Mouse (Mus musculus) spleen, adult 18-20 months (tissue): ENCODE data around the gene Nkx2-2.

ENCODE experiments used
- DNase-seq, 2 experiments: peaks; one replicate each; pipeline ENCODE4 v3.0.0; 2022; ENCODE audit warnings: mixed read lengths in 2 of 2

Nkx2-2 gene

DNA sequence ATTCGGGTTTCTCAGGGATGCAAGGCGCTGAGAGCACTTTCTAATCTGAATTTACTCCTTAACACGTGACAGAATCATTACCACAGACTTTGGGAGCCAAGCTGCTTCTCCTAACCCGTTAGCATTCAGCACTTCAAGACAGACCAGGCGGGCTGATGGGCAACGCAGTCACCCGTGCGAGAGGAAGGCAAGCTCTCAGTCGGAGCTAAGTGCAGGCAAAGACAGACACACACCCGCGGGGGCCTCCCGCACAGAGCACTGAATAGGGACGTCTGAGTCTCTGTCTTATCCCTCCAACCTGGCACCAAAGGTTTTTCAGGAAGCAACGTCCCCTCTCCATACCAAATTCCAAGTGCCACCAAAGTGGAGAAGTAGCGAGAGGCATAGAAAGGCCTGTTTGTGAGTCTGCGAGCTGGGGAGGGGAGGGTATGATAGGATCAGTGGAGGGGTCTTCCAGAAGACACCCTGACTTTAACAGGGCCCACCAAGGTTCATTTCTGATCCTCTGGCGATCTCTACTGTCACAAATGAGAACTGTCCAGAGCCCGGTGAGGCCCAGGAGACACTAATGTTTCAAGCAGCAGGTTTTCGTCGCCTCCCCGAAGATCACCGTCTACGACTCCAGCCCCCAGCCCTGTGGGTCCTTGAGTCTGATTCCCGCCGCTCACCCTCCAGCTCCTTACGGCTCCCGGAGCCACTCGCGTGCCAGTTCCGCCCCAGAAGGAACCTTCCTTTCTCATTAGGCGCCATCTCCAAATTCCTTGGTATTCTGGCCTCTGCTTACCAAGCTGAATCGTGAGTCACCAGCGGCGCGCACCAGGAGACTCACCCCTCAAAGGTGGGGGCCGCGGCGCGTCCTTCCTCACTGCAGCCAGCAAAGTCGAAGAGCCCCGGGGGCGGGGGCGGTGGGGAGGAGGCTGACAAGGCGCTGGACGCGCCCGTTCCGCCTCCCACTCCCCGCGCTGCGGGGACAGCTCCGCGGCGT is at the start of gene Nkx2-2:
Gene Nkx2-2, minus strand, starts transcription at position 973 of the 985 bp plus-strand sequence.
- no peak for DNase-seq

GRCm38 (mm10) chr2:147235707-147236290 is 41.8 kb upstream of the Nkx2-2 start:
- no peak for DNase-seq

- DNase-seq, result no peak
Observed at GRCm38 (mm10) chr2:147231175-147231574, 37.1 kb upstream of the Nkx2-2 start.

DNA sequence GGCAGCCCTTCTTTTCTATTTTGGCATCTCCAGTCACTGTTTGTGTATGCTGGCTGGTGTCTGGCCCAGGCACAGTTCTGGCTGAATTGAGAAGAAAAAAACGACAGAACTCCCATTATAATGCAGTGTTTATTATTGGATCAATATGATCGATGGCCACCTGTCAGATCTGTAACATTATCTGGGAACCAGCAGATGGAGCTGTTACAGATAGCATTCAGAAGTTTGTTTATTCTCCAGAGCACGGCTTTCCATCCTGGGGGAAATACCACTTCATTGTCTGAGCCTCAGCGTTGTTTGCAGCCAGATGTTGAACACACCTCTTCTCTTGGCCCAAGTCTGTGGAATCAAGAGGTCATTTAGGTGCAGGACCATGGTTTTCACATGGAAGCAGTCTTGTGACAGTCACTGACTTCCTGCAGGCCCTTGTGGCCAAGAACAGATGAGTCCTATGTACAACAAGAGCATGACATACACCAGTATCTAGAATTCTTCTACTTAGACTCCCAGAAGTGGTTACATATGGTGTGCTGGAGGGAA is 11.1 kb upstream of the Nkx2-2 start:
- DNase-seq, result no peak

DNA sequence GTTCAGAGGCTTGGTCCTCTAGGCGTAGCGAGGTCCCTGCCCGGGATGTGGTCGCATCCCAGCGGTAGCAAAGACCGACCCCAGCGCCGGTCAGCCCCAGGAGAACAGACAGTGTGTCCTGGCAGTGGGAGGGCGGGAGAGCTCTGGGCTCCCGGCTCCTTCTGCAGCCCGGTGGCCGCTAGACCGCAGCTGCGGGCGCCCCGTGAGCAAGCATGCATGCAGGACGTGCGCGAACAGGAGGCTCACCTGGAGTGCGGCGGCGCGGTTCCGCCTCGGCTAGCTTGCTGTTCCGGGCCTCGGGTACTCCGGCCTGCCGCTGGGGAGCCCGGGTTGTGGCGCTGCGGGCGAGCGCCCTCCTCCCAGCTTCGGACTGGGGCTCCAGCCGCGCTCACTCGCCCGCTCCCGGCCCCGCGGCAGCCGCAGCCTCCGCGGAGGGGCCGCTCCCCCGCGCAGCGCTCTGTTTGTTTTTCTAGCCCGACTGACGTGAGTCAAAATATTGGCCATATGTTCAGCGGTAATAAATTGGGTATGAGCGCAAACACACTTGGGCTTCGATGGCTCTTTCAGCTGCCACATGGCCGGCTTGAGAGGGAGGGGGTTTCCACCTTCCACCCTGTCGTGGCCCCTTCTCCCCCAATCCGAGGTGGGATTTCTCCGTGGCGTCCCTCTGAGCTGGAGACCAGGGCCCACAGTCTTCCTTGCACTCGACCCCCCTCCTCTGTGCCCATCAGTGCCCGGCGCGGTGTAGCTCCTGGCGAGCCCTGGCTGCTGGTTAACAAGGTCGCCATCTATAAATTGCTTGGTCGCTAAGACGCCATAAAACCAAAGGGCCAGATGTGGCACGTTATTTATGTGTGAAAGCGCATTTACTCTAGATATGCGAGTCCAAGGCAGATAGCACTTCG is 920 bp upstream of the Nkx2-2 start:
- no peak for DNase-seq

- DNase-seq, result no peak
Observed at GRCm38 (mm10) chr2:147192731-147193130, 1.3 kb downstream of the Nkx2-2 start.

DNA sequence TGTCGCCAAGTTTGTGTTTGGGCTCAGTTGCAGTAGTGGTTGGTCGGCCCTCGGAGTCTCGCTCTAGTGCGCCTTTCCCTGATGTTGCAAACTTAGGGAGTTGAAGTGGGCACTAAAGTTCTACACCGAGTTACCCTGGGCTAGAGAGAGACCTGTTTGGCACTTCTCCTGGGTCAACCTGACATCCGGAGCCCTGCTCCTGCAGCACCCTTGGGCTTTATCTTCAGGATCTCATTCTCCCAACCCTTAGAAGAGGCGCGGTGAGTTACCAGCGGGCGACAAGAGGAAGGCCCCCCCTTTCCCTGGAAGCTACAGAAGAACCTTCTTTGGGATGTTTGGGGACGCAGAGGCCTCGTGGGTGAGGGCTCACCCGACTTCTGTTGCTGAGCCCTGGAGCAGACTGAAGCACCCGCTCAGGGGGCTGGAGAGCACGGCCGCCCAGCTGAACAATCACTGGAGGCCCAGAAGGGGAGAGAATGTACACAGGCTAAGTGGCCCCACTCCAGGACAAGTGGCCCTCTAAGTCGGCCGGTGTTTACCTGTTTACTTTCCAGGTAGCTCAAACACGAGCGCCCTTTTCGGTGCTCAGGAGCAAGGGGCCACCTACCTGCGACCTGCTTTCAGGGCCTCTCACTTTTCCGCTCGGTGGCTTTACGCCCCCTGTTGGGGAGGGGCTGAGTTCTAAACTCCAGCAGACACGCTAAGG is 3.6 kb downstream of the Nkx2-2 start:
- DNase-seq, result no peak

DNA sequence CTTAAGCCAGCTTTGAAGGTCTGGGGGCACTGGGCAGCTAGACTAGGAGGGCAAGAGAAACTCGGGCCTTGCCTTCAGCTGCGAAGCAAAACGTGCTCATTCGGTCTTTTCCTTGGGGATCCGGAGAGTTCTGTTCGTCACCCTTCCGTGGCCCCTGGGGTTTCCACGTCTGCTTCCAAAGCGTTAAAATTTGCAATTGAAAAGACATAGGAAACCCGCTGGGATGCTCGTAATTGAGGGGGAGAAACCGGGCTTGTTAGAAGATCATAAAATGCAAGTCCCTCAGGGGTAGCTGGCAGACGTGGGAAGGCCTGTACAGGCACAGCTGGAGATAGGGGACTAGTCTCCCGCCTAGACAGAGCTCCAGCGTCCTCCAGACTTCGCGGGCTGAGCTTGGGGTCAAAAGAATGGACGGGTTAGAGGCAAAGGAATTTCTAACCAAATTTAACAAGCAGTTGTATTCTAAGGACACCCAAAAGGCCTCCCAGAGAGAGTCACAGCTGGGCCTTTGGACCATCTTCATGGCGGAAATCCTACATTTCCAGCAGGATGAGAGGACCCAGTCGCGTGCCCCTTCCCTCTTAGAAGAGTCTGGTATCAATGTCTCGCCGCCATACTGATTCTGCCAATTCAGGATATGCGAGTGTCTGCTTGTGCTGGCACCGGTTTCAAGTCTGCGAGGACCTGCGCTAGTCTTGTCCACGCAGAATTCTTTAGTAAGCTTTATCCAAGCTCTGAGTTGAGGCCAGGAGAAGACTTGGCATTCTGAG is 4.3 kb downstream of the Nkx2-2 start:
- no peak for DNase-seq

GRCm38 (mm10) chr2:147188871-147189545 is 5.0 kb downstream of the Nkx2-2 start:
- no peak for DNase-seq

GRCm38 (mm10) chr2:147188074-147188700 is 5.9 kb downstream of the Nkx2-2 start:
- DNase-seq, result no peak

DNA sequence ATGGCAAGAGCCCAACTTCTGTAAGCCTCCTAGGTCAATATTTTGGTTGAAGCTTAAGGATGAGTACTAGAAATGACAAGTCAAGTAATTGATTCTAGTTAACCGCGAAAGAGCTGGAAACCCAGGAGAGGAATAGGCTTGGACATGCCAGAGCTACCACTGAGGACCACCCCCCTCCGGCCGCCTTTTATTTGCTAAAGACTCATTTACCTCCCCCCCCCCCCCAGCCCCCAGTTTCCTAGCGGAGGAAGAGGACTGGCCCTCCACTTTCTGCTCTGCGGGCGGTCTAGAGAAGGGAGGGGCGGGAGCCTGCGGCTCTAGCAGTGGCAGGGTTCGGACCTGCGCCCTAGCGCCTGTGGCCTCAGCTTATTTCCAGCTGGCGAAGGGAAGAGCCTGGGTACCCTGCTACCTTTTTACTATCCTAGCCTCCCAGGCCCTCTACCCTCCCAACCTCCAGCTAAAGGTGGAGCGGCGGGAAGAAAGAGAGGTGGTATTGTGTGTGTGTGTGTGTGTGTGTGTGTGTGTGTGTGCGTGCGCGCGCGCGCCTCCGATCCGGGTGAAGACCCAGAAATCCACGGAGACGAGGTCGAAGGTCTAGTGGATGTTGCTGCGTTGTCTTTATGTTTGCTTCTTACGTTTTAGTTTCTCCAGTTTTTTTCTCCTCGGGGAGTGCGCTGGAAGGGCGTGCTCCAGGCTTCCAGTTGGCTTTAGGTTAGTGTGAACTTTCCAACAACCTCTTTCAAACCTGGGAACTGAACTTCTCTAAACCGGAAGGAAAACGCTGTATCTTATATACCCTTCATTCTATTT is 6.8 kb downstream of the Nkx2-2 start:
- no peak for DNase-seq

GRCm38 (mm10) chr2:147186261-147186681 is 7.8 kb downstream of the Nkx2-2 start:
- no peak for DNase-seq

- no peak for DNase-seq
Observed at GRCm38 (mm10) chr2:147185561-147185960, 8.5 kb downstream of the Nkx2-2 start.

- DNase-seq, result no peak
Observed at GRCm38 (mm10) chr2:147184071-147184990, 9.7 kb downstream of the Nkx2-2 start.

GRCm38 (mm10) chr2:147183521-147183920 is 10.5 kb downstream of the Nkx2-2 start:
- DNase-seq, result no peak

GRCm38 (mm10) chr2:147182709-147183260 is 11.3 kb downstream of the Nkx2-2 start:
- no peak for DNase-seq

DNA sequence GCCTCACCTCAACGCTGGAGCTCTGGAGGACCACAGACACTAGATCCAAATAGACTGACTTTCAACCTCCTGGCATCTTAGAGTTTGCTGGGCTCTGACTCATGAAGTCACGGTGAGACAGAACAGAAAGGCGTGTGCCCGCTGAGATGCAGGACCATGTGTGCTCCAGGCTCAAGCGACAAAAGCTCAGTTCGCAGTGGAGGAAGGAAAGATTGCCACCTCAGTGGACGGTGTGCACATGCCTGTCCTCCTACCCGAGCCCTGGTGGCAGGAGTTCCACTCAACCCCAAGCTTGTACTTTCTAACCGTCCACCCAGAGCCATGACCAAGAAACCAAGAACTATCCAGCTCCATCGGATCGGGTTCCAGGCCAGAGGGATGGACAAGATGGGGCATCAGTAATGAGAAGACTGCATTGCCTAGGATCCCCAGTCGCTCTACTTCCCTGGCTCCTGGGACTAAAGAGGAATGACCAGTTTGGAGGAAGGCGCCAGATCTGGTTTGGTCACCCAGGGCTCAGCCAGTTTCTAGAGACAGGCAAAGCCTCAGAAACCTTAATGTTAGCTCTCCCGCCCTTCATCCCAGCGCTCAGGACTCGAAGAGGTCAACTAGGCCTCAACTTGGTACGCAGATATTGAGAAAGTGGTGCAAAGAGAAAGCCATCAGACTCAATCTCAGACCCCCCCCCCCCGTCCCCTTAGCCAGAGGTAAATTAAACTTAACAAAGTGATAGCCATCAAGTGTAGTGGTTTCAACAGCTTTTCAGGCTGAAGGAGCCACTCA is 11.9 kb downstream of the Nkx2-2 start:
- no peak for DNase-seq
